Mouse (Mus musculus) lung, embryonic 16.5 days (tissue): ENCODE results near the gene Col23a1. TPM values are rescaled to one million over a fixed set of nuclear protein-coding genes. Genes with fewer than 3 reads are reported as not detected.

ENCODE experiments used
- ATAC-seq: fragments of 200-750 bp; cut with Nextera tagmentation; 2 replicates; pipeline ENCODE4 v1.8.0; 2017; ENCODE audit warnings: low read depth, mild to moderate bottlenecking, moderate library complexity
- H3K27ac ChIP-seq: fragments of 300-500 bp; sonication (generic); 2 replicates; pipeline ENCODE4 v1.5.1; 2014; ENCODE audit warnings: mild to moderate bottlenecking, control low read depth, low read length
- H3K27me3 ChIP-seq: fragments of 300-500 bp; sonication (generic); 2 replicates; pipeline ENCODE4 v1.6.1; 2014; ENCODE audit warnings: low read depth, low read length, mixed read lengths; ENCODE audit not compliant: control insufficient read depth, insufficient read depth
- H3K36me3 ChIP-seq: fragments of 300-500 bp; sonication (generic); 2 replicates; pipeline ENCODE4 v1.6.1; 2014; ENCODE audit warnings: low read length; ENCODE audit not compliant: control insufficient read depth, insufficient read depth
- H3K4me1 ChIP-seq: fragments of 300-500 bp; sonication (generic); replicated peaks from 2 replicates; pipeline ENCODE4 v1.6.1; 2014; ENCODE audit warnings: low read length, mixed read lengths; ENCODE audit not compliant: control insufficient read depth, insufficient read depth
- H3K4me2 ChIP-seq: fragments of 300-500 bp; sonication (generic); 2 replicates; pipeline ENCODE4 v1.6.1; 2014; ENCODE audit warnings: low read depth, low read length, control low read depth
- H3K4me3 ChIP-seq: fragments of 300-500 bp; sonication (generic); 2 replicates; pipeline ENCODE4 v1.5.1; 2014; ENCODE audit warnings: mild to moderate bottlenecking, low read length, control low read depth
- H3K9ac ChIP-seq: fragments of 300-500 bp; sonication (generic); 2 replicates; pipeline ENCODE4 v1.6.1; 2014; ENCODE audit warnings: low read length, control low read depth
- H3K9me3 ChIP-seq: fragments of 300-500 bp; sonication (generic); 2 replicates; pipeline ENCODE4 v1.6.1; 2016; ENCODE audit warnings: low read length; ENCODE audit not compliant: control insufficient read depth
- WGBS: fragments of 180-500 bp; shearing (Covaris S2); extraction: QIAGEN DNeasy Blood & Tissue Kit; methylation state at CpG from one replicate; pipeline ENCODE4 v1.1.7; 2014; 5-methylcytosine and 5-hydroxymethylcytosine counted together
- polyA plus RNA-seq: library from polyadenylated mRNA; unstranded; fragments of >200 nt; fragmentation: Nextera tagmentation; extraction: Ambion mirVana; gene quantifications from 2 replicates; pipeline ENCODE4 v1.2.1, GENCODE M21; 2015

Col23a1 gene
- polyA plus RNA-seq, 1 experiment from 2014 or later, result 9.7 TPM

- peaks cover 42% of the 10 kb centered on the region for H3K4me1 ChIP-seq
- no peak overlapping the region for H3K9ac ChIP-seq
- no peaks in the 10 kb centered on the region for H3K36me3 ChIP-seq
- H3K4me3 ChIP-seq, result no peak overlapping the region
- H3K9me3 ChIP-seq, result no peaks in the 10 kb centered on the region
- 33% methylated on average over 6 of the region's 6 CpGs for WGBS
- H3K27ac ChIP-seq, result peak overlapping the region; percentile 90
- ATAC-seq, result peak; percentile 78
- peak overlapping the region; percentile 34; the same call in 1 of the 2 replicates for H3K4me2 ChIP-seq
- H3K27me3 ChIP-seq, result no peaks in the 10 kb centered on the region
These were observed 179.0 kb downstream of the Col23a1 start for GRCm38 (mm10) chr11:51468737-51469136.

GRCm38 (mm10) chr11:51469341-51469831 is 179.7 kb downstream of the Col23a1 start:
- ATAC-seq, result peak; percentile 67
- Histone ChIP-seq H3K9ac (no peak overlapping the region), H3K36me3 (no peaks in the 10 kb centered on the region), H3K4me2 (peak overlapping the region; percentile 34), H3K27ac (peak overlapping the region; percentile 90), H3K27me3 (no peaks in the 10 kb centered on the region), H3K4me3 (no peak overlapping the region), H3K9me3 (no peaks in the 10 kb centered on the region), H3K4me1 (peaks cover 42% of the 10 kb centered on the region)
- WGBS, result 28% methylated on average over 13 of the region's 13 CpGs

GRCm38 (mm10) chr11:51470383-51471144 is 180.8 kb downstream of the Col23a1 start:
- Histone ChIP-seq H3K27ac (peak overlapping the region; percentile 90), H3K4me1 (peaks cover 42% of the 10 kb centered on the region), H3K9me3 (no peaks in the 10 kb centered on the region), H3K36me3 (no peaks in the 10 kb centered on the region), H3K27me3 (no peaks in the 10 kb centered on the region), H3K4me3 (no peak overlapping the region), H3K4me2 (peak overlapping the region; percentile 29; the same call in 1 of the 2 replicates), H3K9ac (0 out of 2 replicates have a peak overlapping the region, but pooled peaks have one; percentile 35)
- peak; percentile 58 for ATAC-seq
- 24% methylated on average over 17 of the region's 17 CpGs for WGBS

- H3K4me1 ChIP-seq, result peaks cover 23% of the 10 kb centered on the region
- no peak overlapping the region for H3K4me3 ChIP-seq
- H3K27ac ChIP-seq, result no peak overlapping the region
- H3K4me2 ChIP-seq, result no peak overlapping the region
- H3K9me3 ChIP-seq, result no peaks in the 10 kb centered on the region
- no peak for ATAC-seq
- WGBS, result 79% methylated on average over 2 of the region's 2 CpGs
- no peak overlapping the region for H3K9ac ChIP-seq
- H3K27me3 ChIP-seq, result no peaks in the 10 kb centered on the region
- H3K36me3 ChIP-seq, result no peaks in the 10 kb centered on the region
These were observed 184.0 kb downstream of the Col23a1 start for GRCm38 (mm10) chr11:51473686-51474085.

- WGBS, result 66% methylated on average over 4 of the region's 4 CpGs
- no peaks in the 10 kb centered on the region for H3K27me3 ChIP-seq
- no peak overlapping the region for H3K4me3 ChIP-seq
- no peak overlapping the region for H3K27ac ChIP-seq
- H3K4me2 ChIP-seq, result no peak overlapping the region
- no peaks in the 10 kb centered on the region for H3K36me3 ChIP-seq
- ATAC-seq, result no peak
- no peak overlapping the region for H3K9ac ChIP-seq
- H3K4me1 ChIP-seq, result no peaks in the 10 kb centered on the region; the same call in 1 of the 2 replicates
- H3K9me3 ChIP-seq, result no peaks in the 10 kb centered on the region
These were observed 186.8 kb downstream of the Col23a1 start for GRCm38 (mm10) chr11:51476543-51476942.

- Histone ChIP-seq H3K27me3 (no peaks in the 10 kb centered on the region), H3K27ac (peak overlapping the region; percentile 43), H3K36me3 (no peaks in the 10 kb centered on the region), H3K4me1 (no peaks in the 10 kb centered on the region; the same call in 1 of the 2 replicates), H3K4me2 (no peak overlapping the region), H3K4me3 (no peak overlapping the region), H3K9me3 (no peaks in the 10 kb centered on the region), H3K9ac (no peak overlapping the region)
- WGBS, result 60% methylated on average over 8 of the region's 8 CpGs
- no peak for ATAC-seq
These were observed 187.9 kb downstream of the Col23a1 start for GRCm38 (mm10) chr11:51477571-51477970.

GRCm38 (mm10) chr11:51482251-51482650 is 192.5 kb downstream of the Col23a1 start:
- Histone ChIP-seq H3K9me3 (no peaks in the 10 kb centered on the region), H3K4me2 (no peak overlapping the region), H3K27ac (0 out of 2 replicates have a peak overlapping the region, but pooled peaks have one; percentile 1), H3K36me3 (no peaks in the 10 kb centered on the region), H3K4me3 (no peak overlapping the region), H3K4me1 (peaks cover 8% of the 10 kb centered on the region; the same call in 1 of the 2 replicates), H3K27me3 (no peaks in the 10 kb centered on the region), H3K9ac (no peak overlapping the region)
- 35% methylated on average over 3 of the region's 3 CpGs for WGBS
- no peak for ATAC-seq

- Histone ChIP-seq H3K4me1 (peaks cover 8% of the 10 kb centered on the region; the same call in 1 of the 2 replicates), H3K9me3 (no peaks in the 10 kb centered on the region), H3K4me2 (no peak overlapping the region), H3K27ac (peak overlapping the region; percentile 65; the same call in 1 of the 2 replicates), H3K9ac (no peak overlapping the region), H3K27me3 (no peaks in the 10 kb centered on the region), H3K4me3 (no peak overlapping the region), H3K36me3 (no peaks in the 10 kb centered on the region)
- no peak for ATAC-seq
- WGBS, result 65% methylated on average over 8 of the region's 8 CpGs
These were observed 195.4 kb downstream of the Col23a1 start for GRCm38 (mm10) chr11:51485051-51485521.

GRCm38 (mm10) chr11:51485775-51486464 is 196.2 kb downstream of the Col23a1 start:
- Histone ChIP-seq H3K27me3 (no peaks in the 10 kb centered on the region), H3K9ac (no peak overlapping the region), H3K36me3 (no peaks in the 10 kb centered on the region), H3K4me2 (no peak overlapping the region), H3K4me1 (peaks cover 8% of the 10 kb centered on the region; the same call in 1 of the 2 replicates), H3K4me3 (no peak overlapping the region), H3K27ac (peak overlapping the region; percentile 65), H3K9me3 (no peaks in the 10 kb centered on the region)
- 25% methylated on average over 10 of the region's 10 CpGs for WGBS
- ATAC-seq, result peak; percentile 79
